Mouse (Mus musculus) C3H10T1/2 (cell line): ENCODE results near the gene Scgb1b19. TPM values are rescaled to one million over a fixed set of nuclear protein-coding genes. Genes with fewer than 3 reads are reported as not detected.

Source experiments
- polyA plus RNA-seq, 2 experiments: library from polyadenylated mRNA; unstranded; fragments of >200 nt; fragmentation: generic; extraction: Trizol; gene quantifications; one replicate each; pipeline ENCODE4 v1.2.1; 2012; ENCODE audit warnings: missing spikeins in 2 of 2

The Scgb1b19 gene
- polyA plus RNA-seq = not detected

DNA sequence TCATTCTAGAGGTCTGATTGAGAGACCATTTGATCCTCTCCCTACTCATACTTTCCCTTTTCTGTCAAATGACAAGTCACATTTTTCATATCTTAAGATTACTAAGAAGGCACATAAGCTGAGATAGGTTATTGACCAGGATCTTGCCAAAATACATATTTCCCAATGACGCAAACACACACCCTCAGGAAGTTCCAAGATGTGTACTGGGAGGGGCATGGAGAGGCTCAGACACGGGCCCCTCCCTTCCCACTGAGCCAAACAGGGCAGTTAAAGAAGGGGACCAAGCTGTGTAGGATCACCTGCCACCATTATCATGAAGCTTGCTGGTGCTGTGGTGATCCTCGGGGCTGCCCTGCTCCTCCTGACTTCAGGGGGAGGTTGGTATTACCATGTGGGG is at the start of gene Scgb1b19:
TSS of gene Scgb1b19 (plus strand) at position 301 of the 400 bp plus-strand sequence.

DNA sequence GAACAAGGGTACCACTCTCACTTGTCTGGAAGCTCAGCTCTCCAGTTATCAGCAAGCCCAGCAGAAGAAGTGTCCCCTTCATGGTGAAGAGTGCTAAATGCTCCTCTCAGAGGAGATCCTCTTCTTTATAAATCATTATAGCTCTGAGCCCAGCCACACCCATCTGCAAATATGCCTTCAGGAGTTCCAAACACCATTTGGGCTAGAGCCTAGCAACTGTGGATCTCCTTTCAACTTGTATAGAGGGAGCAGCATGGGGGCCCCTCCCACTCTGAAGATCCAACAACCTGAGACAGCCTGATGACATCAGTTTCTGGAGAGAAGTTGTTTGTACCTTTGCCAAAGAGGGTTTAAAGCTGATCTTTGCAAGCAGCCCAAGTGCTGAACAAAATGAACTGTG is 6.9 kb upstream of the Scgb1b19 start, which contains the start of gene Scgb2b19:
TSS of gene Scgb2b19 (minus strand) at position 101 of the 400 bp plus-strand sequence.

Other genes with a start within 250 kb of the Scgb1b19 start
- not detected for gene Scgb2b17, start 230.7 kb upstream of the Scgb1b19 start, polyA plus RNA-seq
- gene Scgb1b17, start 223.8 kb upstream of the Scgb1b19 start, polyA plus RNA-seq = not detected
- not detected for gene Scgb2b18, start 113.4 kb upstream of the Scgb1b19 start, polyA plus RNA-seq
- gene Scgb1b18, start 101.7 kb upstream of the Scgb1b19 start, polyA plus RNA-seq = not detected
- gene Scgb2b19, start 7.0 kb upstream of the Scgb1b19 start, polyA plus RNA-seq = not detected
- not detected for gene Scgb2b20, start 79.0 kb downstream of the Scgb1b19 start, polyA plus RNA-seq
- not detected for gene Scgb1b20, start 85.9 kb downstream of the Scgb1b19 start, polyA plus RNA-seq
- gene Scgb2b21, start 233.2 kb downstream of the Scgb1b19 start, polyA plus RNA-seq = not detected